Mouse (Mus musculus): ENCODE data around the gene Chchd10.

DNA sequence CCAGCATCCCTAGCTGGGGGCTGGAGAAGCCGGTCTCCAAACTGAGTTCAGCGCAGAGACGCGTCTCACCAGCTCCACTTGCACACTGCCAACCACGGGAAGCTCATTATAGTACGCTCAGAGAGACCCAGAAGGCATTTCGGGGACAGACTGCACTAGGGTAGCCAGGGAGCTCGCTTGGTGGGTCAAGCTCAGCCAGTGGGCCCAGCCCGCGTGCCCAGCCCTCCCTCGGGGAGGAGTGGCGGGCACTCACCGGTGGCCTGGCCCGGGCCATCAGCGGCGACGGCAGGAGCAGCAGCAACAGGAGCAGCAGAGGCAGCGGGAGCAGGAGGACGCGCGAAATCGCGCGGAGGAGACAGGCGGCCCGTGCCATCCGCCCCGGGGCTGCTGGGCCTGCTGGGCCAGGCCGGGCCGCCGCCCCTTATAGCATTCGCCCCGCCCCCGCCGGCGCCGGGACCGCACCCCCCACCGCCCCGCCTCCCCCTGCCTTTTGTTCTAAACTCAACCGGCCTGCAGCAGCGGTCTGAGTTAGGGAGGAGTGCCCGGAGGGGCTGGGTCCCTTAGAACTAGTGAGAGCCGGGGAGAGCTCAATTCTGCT is 750 bp upstream of the Chchd10 start:
- TF ChIP-seq CTCF (IDR thresholded peaks at IDR 0.05; ENCODE audit: low read depth), result no peak
- TF ChIP-seq EP300 (IDR thresholded peaks at IDR 0.05; ENCODE audit: low read depth), result no peak
